Mouse (Mus musculus) limb, embryonic 10.5 days (tissue): ENCODE data around the gene Cited4. TPM values are rescaled to one million over a fixed set of nuclear protein-coding genes. Genes with fewer than 3 reads are reported as not detected.

Experiments used
- DNase-seq: peaks from one replicate; pipeline ENCODE4 v3.0.0-alpha.2; 2017; ENCODE audit warnings: low spot score
- H3K27ac ChIP-seq: fragments of 300-500 bp; sonication (generic); 2 replicates; pipeline ENCODE4 v1.5.1; 2016; ENCODE audit warnings: mild to moderate bottlenecking
- H3K27me3 ChIP-seq: fragments of 300-500 bp; sonication (generic); 2 replicates; pipeline ENCODE4 v1.6.1; 2016; ENCODE audit warnings: low read depth, mild to moderate bottlenecking; ENCODE audit not compliant: poor library complexity, severe bottlenecking
- H3K36me3 ChIP-seq: fragments of 300-500 bp; sonication (generic); 2 replicates; pipeline ENCODE4 v1.6.1; 2016; ENCODE audit warnings: mild to moderate bottlenecking, moderate library complexity
- H3K4me1 ChIP-seq: fragments of 300-500 bp; sonication (generic); 2 replicates; pipeline ENCODE4 v1.6.1; 2016
- H3K4me3 ChIP-seq: fragments of 300-500 bp; sonication (generic); 2 replicates; pipeline ENCODE4 v1.5.1; 2016; ENCODE audit warnings: mild to moderate bottlenecking, moderate library complexity
- H3K9me3 ChIP-seq: fragments of 300-500 bp; sonication (generic); replicated peaks from 2 replicates; pipeline ENCODE4 v1.6.1; 2016; ENCODE audit warnings: mild to moderate bottlenecking
- WGBS: fragments of 180-500 bp; shearing (Covaris S2); methylation state at CpG from one replicate; pipeline ENCODE4 v1.1.7; 2016; 5-methylcytosine and 5-hydroxymethylcytosine counted together
- polyA plus RNA-seq: library from polyadenylated mRNA; unstranded; fragments of >200 nt; fragmentation: Nextera tagmentation; extraction: Ambion mirVana; gene quantifications from 2 replicates; pipeline ENCODE4 v1.2.1, GENCODE M21; 2016

The Cited4 gene
- 9.1 and 14.2 TPM in 2 replicates for polyA plus RNA-seq

DNA sequence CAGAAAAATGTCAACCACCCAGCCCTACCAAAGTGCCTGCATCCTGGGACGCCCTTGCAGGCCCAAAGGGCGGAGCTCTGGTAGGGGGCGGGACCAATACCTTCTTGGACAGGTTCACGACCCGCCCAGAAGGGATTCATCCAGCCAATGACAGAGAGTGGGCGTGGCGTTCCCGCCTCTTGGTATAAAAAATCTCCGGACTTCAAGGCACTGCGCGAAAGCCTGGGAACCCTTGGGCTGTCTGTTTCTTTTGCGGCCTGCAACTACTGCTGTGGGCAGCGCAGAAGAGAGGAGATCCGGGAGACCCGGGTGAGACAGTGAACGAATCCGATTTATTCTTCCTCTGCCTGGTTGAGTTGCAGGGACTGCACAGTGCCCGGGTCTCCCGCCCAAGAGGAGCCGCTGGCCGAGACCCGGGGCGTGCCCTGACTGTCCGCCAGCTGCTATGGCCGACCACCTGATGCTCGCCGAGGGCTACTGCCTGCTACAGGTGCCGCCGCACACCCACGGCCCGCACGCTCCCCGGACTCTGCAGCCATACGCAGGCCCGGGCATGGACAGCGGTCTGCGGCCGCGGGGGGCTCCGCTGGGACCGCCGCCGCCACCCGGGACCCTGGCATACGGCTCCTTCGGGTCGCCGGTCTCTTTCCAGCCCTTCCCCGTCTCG is at the start of gene Cited4:
Cited4 (plus strand) TSS at position 215 of the 667 bp plus-strand sequence.
- H3K36me3 ChIP-seq: no peaks in the 10 kb centered on the region
- H3K27me3 ChIP-seq: peaks cover 63% of the 10 kb centered on the region
- H3K4me1 ChIP-seq: peaks cover 29% of the 10 kb centered on the region
- H3K9me3 ChIP-seq: no peaks in the 10 kb centered on the region
- peak within 1 kb of the TSS; percentile 63 for H3K4me3 ChIP-seq
- 1% methylated on average over 50 of the region's 50 CpGs for WGBS
- peak; percentile 89 for DNase-seq
- H3K27ac ChIP-seq: peak within 1 kb of the TSS; percentile 42

DNA sequence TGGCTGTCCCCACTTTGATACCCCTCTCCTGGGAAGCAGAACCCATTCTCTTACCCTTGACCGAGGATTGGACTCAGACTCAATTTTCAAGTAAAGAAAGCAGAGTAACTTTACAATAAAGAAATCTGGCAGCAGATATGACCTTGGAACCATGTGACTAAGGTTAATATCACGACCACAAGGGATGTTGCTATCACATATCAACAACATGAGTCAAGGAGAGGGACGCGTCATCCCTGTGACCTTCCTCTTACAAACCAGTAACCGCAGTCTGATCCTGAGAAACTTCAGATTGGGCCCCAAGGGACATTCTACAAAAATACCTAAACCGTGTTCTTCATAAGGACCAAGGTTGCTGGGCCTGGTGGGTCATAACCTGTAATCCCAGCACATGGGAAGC is 38.6 kb upstream of the Cited4 start:
- H3K4me1 ChIP-seq: no peaks in the 10 kb centered on the region
- no peaks in the 10 kb centered on the region for H3K36me3 ChIP-seq
- no peaks in the 10 kb centered on the region for H3K27me3 ChIP-seq
- H3K27ac ChIP-seq: no peak overlapping the region
- H3K9me3 ChIP-seq: no peaks in the 10 kb centered on the region
- 91% methylated on average over 6 of the region's 6 CpGs for WGBS
- DNase-seq: no peak
- H3K4me3 ChIP-seq: no peak overlapping the region

DNA sequence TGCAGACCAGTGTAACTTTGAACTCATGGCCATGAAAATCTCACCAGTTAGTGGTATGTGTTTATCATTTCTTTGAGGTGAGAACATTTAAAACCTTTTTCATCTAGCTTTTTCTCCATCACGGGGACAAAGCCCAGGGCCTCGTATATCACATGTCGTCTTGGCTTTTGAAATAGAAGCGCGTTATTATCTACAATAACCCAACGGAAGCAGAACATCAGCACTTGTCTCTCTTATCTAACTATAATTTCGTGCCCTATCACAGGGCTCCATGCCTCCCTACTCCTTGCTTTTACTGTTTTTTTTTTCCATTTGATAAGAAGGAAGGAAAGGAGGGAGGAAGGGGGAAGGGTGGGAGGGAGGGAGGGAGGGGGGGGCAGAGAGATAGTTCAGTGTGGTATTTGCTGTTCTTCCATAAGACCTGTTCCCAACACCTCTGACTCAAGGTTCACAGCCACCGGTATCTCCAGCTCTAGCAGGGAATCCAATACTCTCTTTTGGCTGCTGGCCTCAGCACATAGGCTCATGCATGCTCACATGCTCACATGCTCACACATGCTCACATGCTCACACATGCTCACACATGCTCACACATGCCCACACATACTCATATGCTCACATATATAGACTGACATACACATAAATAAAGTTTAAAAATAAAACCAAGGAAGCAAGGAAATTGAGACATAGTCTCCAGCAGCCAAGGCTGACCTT is 36.0 kb upstream of the Cited4 start:
- no peak overlapping the region for H3K27ac ChIP-seq
- no peaks in the 10 kb centered on the region for H3K4me1 ChIP-seq
- no peak for DNase-seq
- 83% methylated on average over 8 of the region's 8 CpGs for WGBS
- H3K4me3 ChIP-seq: no peak overlapping the region
- H3K9me3 ChIP-seq: no peaks in the 10 kb centered on the region
- H3K27me3 ChIP-seq: no peaks in the 10 kb centered on the region
- H3K36me3 ChIP-seq: no peaks in the 10 kb centered on the region

- no peaks in the 10 kb centered on the region for H3K27me3 ChIP-seq
- 50% methylated on average over 6 of the region's 6 CpGs for WGBS
Measured at GRCm38 (mm10) chr4:120631828-120632227, 34.5 kb upstream of the Cited4 start.

DNA sequence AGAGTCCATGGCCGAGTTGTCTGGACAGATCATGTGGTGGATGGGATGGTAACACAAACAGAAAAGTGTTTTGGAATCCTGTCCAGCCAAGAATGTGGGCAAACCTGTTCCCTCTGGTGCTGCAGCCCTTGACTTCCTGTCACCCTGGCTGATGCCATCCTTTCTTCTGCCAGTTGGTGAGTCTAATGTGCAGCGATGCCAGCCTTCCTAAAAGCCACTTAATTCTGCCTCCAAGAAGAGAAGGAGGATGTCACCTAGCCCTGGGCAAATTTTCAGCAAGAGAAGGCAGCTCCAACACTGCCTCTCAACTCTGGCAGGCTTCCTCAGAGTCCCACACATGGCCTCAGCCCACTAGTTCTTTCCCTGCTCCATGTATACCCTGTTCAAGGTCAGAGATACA is 31.0 kb upstream of the Cited4 start:
- 76% methylated on average over 2 of the region's 2 CpGs for WGBS
- DNase-seq: no peak
- no peaks in the 10 kb centered on the region for H3K36me3 ChIP-seq
- no peak overlapping the region for H3K4me3 ChIP-seq
- no peak overlapping the region for H3K27ac ChIP-seq
- no peaks in the 10 kb centered on the region for H3K4me1 ChIP-seq
- no peaks in the 10 kb centered on the region for H3K27me3 ChIP-seq
- no peaks in the 10 kb centered on the region for H3K9me3 ChIP-seq

More at GRCm38 (mm10) chr4:120631828-120632227, 34.5 kb upstream of the Cited4 start:
- H3K4me3 ChIP-seq: no peak overlapping the region
- H3K4me1 ChIP-seq: no peaks in the 10 kb centered on the region
- no peaks in the 10 kb centered on the region for H3K36me3 ChIP-seq
- H3K27ac ChIP-seq: no peak overlapping the region
- no peaks in the 10 kb centered on the region for H3K9me3 ChIP-seq
- DNase-seq: no peak

DNA sequence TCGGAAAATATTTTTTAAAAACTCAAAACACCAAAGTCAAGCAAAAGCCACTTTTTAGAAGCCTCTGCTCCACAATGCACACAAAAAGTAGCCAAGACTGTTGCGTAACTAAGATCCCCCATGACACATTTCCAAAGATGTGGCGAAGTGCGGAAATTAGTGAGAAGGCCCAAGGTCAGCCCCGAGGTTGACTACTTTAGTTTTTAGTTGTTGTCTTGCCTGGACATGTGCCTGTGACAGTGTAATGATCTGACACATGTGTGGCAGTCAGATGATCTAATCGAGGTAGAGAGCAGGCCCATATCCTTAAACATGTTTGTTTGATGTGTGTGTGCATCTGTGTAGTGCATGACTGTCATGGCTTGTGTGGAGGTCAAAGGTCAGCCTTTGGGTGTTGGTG is 24.4 kb upstream of the Cited4 start:
- no peaks in the 10 kb centered on the region for H3K36me3 ChIP-seq
- WGBS: 92% methylated on average over 6 of the region's 6 CpGs
- H3K4me1 ChIP-seq: no peaks in the 10 kb centered on the region
- DNase-seq: no peak
- peaks cover 7% of the 10 kb centered on the region; the same call in 1 of the 2 replicates for H3K27me3 ChIP-seq
- no peak overlapping the region for H3K4me3 ChIP-seq
- no peaks in the 10 kb centered on the region for H3K9me3 ChIP-seq
- H3K27ac ChIP-seq: no peak overlapping the region

DNA sequence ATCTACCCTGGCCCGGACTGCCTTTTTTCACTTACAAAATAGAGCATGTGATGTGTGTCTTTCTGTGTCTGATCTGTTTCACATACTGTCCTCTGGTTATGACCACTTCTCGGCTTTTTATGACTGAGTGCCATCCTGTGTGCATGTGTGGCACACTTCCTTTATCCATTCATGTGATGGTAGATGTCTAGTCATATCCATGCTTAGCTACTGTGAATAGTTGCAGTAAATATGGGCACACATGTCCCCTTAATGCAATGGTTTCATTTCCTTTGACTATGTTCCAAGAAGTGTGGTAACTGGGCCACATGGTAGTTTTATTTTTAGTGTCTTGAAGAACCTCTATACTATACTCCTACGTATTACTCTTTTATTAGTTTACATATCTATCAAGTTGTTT is 22.5 kb upstream of the Cited4 start:
- Histone ChIP-seq H3K36me3 (no peaks in the 10 kb centered on the region), H3K27me3 (peaks cover 26% of the 10 kb centered on the region), H3K9me3 (no peaks in the 10 kb centered on the region), H3K27ac (no peak overlapping the region), H3K4me3 (no peak overlapping the region), H3K4me1 (no peaks in the 10 kb centered on the region; the same call in 1 of the 2 replicates)
- DNase-seq: no peak
- WGBS: 84% methylated on average over 3 of the region's 3 CpGs

GRCm38 (mm10) chr4:120649369-120650207 is 16.8 kb upstream of the Cited4 start:
- H3K9me3 ChIP-seq: no peaks in the 10 kb centered on the region
- H3K27me3 ChIP-seq: peaks cover 70% of the 10 kb centered on the region
- 3% methylated on average over 55 of the region's 55 CpGs for WGBS
- H3K36me3 ChIP-seq: no peaks in the 10 kb centered on the region
- H3K4me3 ChIP-seq: peak overlapping the region; percentile 59
- H3K4me1 ChIP-seq: peaks cover 10% of the 10 kb centered on the region
- H3K27ac ChIP-seq: peak overlapping the region; percentile 32; the same call in 1 of the 2 replicates
- peak; percentile 59 for DNase-seq

- Histone ChIP-seq H3K27me3 (peaks cover 72% of the 10 kb centered on the region), H3K4me3 (peak overlapping the region; percentile 59), H3K27ac (no peak overlapping the region), H3K4me1 (peaks cover 10% of the 10 kb centered on the region), H3K36me3 (no peaks in the 10 kb centered on the region), H3K9me3 (no peaks in the 10 kb centered on the region)
- DNase-seq: no peak
- WGBS: 21% methylated on average over 7 of the region's 7 CpGs
Measured at GRCm38 (mm10) chr4:120650208-120650592, 16.2 kb upstream of the Cited4 start.

GRCm38 (mm10) chr4:120655898-120656297 is 10.5 kb upstream of the Cited4 start:
- H3K36me3 ChIP-seq: no peaks in the 10 kb centered on the region
- no peak for DNase-seq
- H3K9me3 ChIP-seq: no peaks in the 10 kb centered on the region
- no peak overlapping the region for H3K4me3 ChIP-seq
- no peak overlapping the region for H3K27ac ChIP-seq
- WGBS: 82% methylated on average over 8 of the region's 8 CpGs
- no peaks in the 10 kb centered on the region for H3K4me1 ChIP-seq
- H3K27me3 ChIP-seq: peaks cover 32% of the 10 kb centered on the region

- no peaks in the 10 kb centered on the region for H3K36me3 ChIP-seq
- no peak overlapping the region for H3K27ac ChIP-seq
- peaks cover 10% of the 10 kb centered on the region; the same call in 1 of the 2 replicates for H3K27me3 ChIP-seq
- peaks cover 6% of the 10 kb centered on the region for H3K4me1 ChIP-seq
- H3K9me3 ChIP-seq: no peaks in the 10 kb centered on the region
- 84% methylated on average over 4 of the region's 4 CpGs for WGBS
- no peak overlapping the region for H3K4me3 ChIP-seq
- DNase-seq: no peak
Measured at GRCm38 (mm10) chr4:120660485-120660884, 5.9 kb upstream of the Cited4 start.

- H3K27ac ChIP-seq: no peak overlapping the region
- no peaks in the 10 kb centered on the region for H3K9me3 ChIP-seq
- H3K27me3 ChIP-seq: peaks cover 46% of the 10 kb centered on the region
- no peak for DNase-seq
- 66% methylated on average over 2 of the region's 2 CpGs for WGBS
- H3K36me3 ChIP-seq: no peaks in the 10 kb centered on the region
- H3K4me1 ChIP-seq: peaks cover 29% of the 10 kb centered on the region
- H3K4me3 ChIP-seq: no peak overlapping the region
Measured at GRCm38 (mm10) chr4:120664601-120665000, 1.8 kb upstream of the Cited4 start.
